Comparison of ENCODE assay signal across 10 mouse cellular contexts in the genomic region with DNA sequence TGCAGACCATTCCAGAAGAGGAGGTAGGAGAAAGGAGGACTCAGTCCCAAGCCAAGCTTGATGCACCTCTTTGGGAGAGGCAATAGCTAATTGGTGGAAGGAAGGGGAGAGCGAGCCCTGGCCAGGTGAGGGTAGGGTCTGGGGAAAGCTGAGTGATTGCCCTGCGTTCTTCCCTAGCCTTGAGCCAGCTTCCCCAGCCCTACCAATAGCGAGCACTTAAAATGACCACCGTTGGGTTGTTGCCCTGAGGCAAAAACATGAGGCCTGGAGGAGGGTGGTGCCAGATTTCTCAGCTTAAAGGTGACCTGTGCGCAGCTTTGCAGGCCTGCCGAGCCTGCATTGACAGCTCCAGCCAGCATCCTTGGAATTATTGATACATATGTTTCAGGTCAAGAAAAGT.
A peak's percentile ranks its signal among the peaks of the same experiment; 100 is the strongest.
DNase-seq lines count a peak whose midpoint lies in the region; ATAC-seq and TF ChIP-seq lines count a peak whose summit lies in the region.
"Had no signal": no experiment of that assay in that cellular context is flagged by ENCODE, and none has a peak within 500 bp of the region (broad histone marks: within the 10 kb centered on the region; RNA-seq: fewer than 3 reads in every experiment).

No protein-coding gene starts in this region.

- peaks cover 44% of the 10 kb centered on the region for H3K36me3 ChIP-seq in midbrain, embryonic 10.5 days
- H3K36me3 ChIP-seq in midbrain, postnatal 0 days (ENCODE audit: insufficient read depth, low read length) = peaks cover 26% of the 10 kb centered on the region
- H3K36me3 ChIP-seq in limb, embryonic 14.5 days (ENCODE audit: control insufficient read depth, insufficient read depth, low read length) = peaks cover 53% of the 10 kb centered on the region
- H3K36me3 ChIP-seq in stomach, embryonic 15.5 days = peaks cover 31% of the 10 kb centered on the region

- 73% methylated on average over 6 of the region's 6 CpGs for WGBS in midbrain, embryonic 10.5 days
- 56% methylated on average over 6 of the region's 6 CpGs for WGBS in midbrain, postnatal 0 days
- 22% methylated on average over 6 of the region's 6 CpGs for WGBS in limb, embryonic 14.5 days
- WGBS in stomach, embryonic 15.5 days = 49% methylated on average over 6 of the region's 6 CpGs

- H3K4me2 ChIP-seq in midbrain, postnatal 0 days (ENCODE audit: low read depth, low read length, poor library complexity, severe bottlenecking) = no peak overlapping the region
- H3K4me2 ChIP-seq in limb, embryonic 14.5 days (replicated peaks; ENCODE audit: low read depth, low read length, severe bottlenecking) = peak overlapping the region; percentile 73
- H3K4me2 ChIP-seq in stomach, embryonic 15.5 days = peak overlapping the region; percentile 84

- TF ChIP-seq POLR2A in limb, embryonic 14.5 days (IDR thresholded peaks at IDR 0.05; ENCODE audit: borderline replicate concordance, extremely low read depth, insufficient read depth, insufficient read length) = no peak

- TF ChIP-seq CTCF in midbrain, postnatal 0 days (IDR thresholded peaks at IDR 0.05) = no peak

- DNase-seq in cerebellum, adult 11-12 months = peak; percentile 23
- DNase-seq in cerebellum, postnatal 25 days = no peak
- no peak for DNase-seq in midbrain, embryonic 10.5 days (ENCODE audit: low spot score)
- no peak for DNase-seq in midbrain, postnatal 0 days (ENCODE audit: low spot score)
- DNase-seq in limb, embryonic 14.5 days (ENCODE audit: low spot score) = no peak
- DNase-seq in T-cell, adult 2 months (ENCODE audit: low spot score) = no peak
- no peak for DNase-seq in lung, postnatal 4 days
- DNase-seq: kidney, adult 2 months had no signal

- no peaks in the 10 kb centered on the region for H3K9me3 ChIP-seq in midbrain, embryonic 10.5 days (replicated peaks)
- H3K9me3 ChIP-seq in midbrain, postnatal 0 days (ENCODE audit: low read length) = no peaks in the 10 kb centered on the region
- no peaks in the 10 kb centered on the region for H3K9me3 ChIP-seq in limb, embryonic 14.5 days (ENCODE audit: control insufficient read depth, low read length)
- no peaks in the 10 kb centered on the region for H3K9me3 ChIP-seq in stomach, embryonic 15.5 days

- peaks cover 56% of the 10 kb centered on the region for H3K4me1 ChIP-seq in midbrain, embryonic 10.5 days
- peaks cover 21% of the 10 kb centered on the region; the same call in 1 of the 2 replicates for H3K4me1 ChIP-seq in midbrain, postnatal 0 days (ENCODE audit: insufficient read depth, low read length)
- peaks cover 32% of the 10 kb centered on the region for H3K4me1 ChIP-seq in limb, embryonic 14.5 days (ENCODE audit: control insufficient read depth, insufficient read depth, low read length)
- H3K4me1 ChIP-seq in stomach, embryonic 15.5 days = peaks cover 41% of the 10 kb centered on the region

- ATAC-seq in midbrain, postnatal 0 days (ENCODE audit: low FRiP score) = no peak
- ATAC-seq in limb, embryonic 14.5 days (ENCODE audit: low FRiP score, low read depth) = no peak
- no peak for ATAC-seq in stomach, embryonic 15.5 days (ENCODE audit: insufficient read depth, low FRiP score, low read depth)
- ATAC-seq: lung, postnatal 0 days had no signal

- H3K9ac ChIP-seq in midbrain, postnatal 0 days (replicated peaks; ENCODE audit: low read length, poor library complexity, severe bottlenecking) = no peak overlapping the region; the same call in 1 of the 2 replicates
- H3K9ac ChIP-seq in limb, embryonic 14.5 days (ENCODE audit: low read depth, low read length, severe bottlenecking) = peak overlapping the region; percentile 75
- H3K9ac ChIP-seq in stomach, embryonic 15.5 days = no peak overlapping the region

- peak overlapping the region; percentile 71 for H3K4me3 ChIP-seq in midbrain, embryonic 10.5 days
- no peak overlapping the region for H3K4me3 ChIP-seq in midbrain, postnatal 0 days (ENCODE audit: low read depth, low read length)
- peak overlapping the region; percentile 50 for H3K4me3 ChIP-seq in limb, embryonic 14.5 days (replicated peaks; ENCODE audit: low read length)
- 0 out of 2 replicates have a peak overlapping the region, but pooled peaks have one; percentile 50 for H3K4me3 ChIP-seq in stomach, embryonic 15.5 days (replicated peaks)

- peak overlapping the region; percentile 97 for H3K27ac ChIP-seq in midbrain, embryonic 10.5 days (replicated peaks)
- no peak overlapping the region for H3K27ac ChIP-seq in midbrain, postnatal 0 days (ENCODE audit: low read depth, low read length)
- H3K27ac ChIP-seq in limb, embryonic 14.5 days (replicated peaks; ENCODE audit: low read depth, low read length) = 0 out of 2 replicates have a peak overlapping the region, but pooled peaks have one; percentile 91
- no peak overlapping the region for H3K27ac ChIP-seq in stomach, embryonic 15.5 days

- H3K27me3 ChIP-seq in midbrain, embryonic 10.5 days (ENCODE audit: low read depth, poor library complexity, severe bottlenecking) = peaks cover 24% of the 10 kb centered on the region
- no peaks in the 10 kb centered on the region for H3K27me3 ChIP-seq in midbrain, postnatal 0 days (ENCODE audit: insufficient read depth, low read length)
- H3K27me3 ChIP-seq in limb, embryonic 14.5 days (ENCODE audit: control insufficient read depth, insufficient read depth, low read length) = no peaks in the 10 kb centered on the region
- no peaks in the 10 kb centered on the region for H3K27me3 ChIP-seq in stomach, embryonic 15.5 days (replicated peaks)

Comparison
In these comparisons a context has a peak if more than half of its experiments do, and no peak if none do; other contexts are left out.
1. H3K27ac ChIP-seq: peak in midbrain, embryonic 10.5 days (single experiment) and limb, embryonic 14.5 days (single experiment); none in midbrain, postnatal 0 days (single experiment) and stomach, embryonic 15.5 days (single experiment).